Mouse (Mus musculus) kidney, adult 2 months (tissue): ENCODE results near the gene Polr2e.

Experiments used
- CTCF ChIP-seq: fragments of 200-500 bp; conservative IDR thresholded peaks from 2 replicates; pipeline ENCODE4 v1.5.1; 2011; ENCODE audit warnings: low read depth, mild to moderate bottlenecking, control low read depth, low read length, moderate library complexity, mixed read lengths; ENCODE audit not compliant: insufficient read depth, insufficient read length
- POLR2A ChIP-seq: fragments of 200-500 bp; IDR thresholded peaks from one replicate; pipeline ENCODE4 v1.6.1; 2011; ENCODE audit warnings: low read depth, low read length, control low read depth

GRCm38 (mm10) chr10:80022164-80022563 lies 17.4 kb downstream of the Polr2e start:
- TF ChIP-seq CTCF (no peak), POLR2A (no peak)
